In genomic region chr5:143933875-143934274, GRCm38 (mm10) we compare ENCODE assay signal across 26 mouse cellular contexts. TPM values are rescaled to one million over a fixed set of nuclear protein-coding genes. Genes with fewer than 3 reads are reported as not detected.
DNase-seq lines count a peak whose midpoint lies in the region; ATAC-seq and TF ChIP-seq lines count a peak whose summit lies in the region.
"Had no signal": no experiment of that assay in that cellular context is flagged by ENCODE, and none has a peak within 500 bp of the region (broad histone marks: within the 10 kb centered on the region; RNA-seq: fewer than 3 reads in every experiment).

No protein-coding gene starts in this region.

- peak; percentile 29; the same call in 1 of the 2 replicates for TF ChIP-seq CTCF in liver, postnatal 0 days (IDR thresholded peaks at IDR 0.05; ENCODE audit: low read depth)

- no peaks in the 10 kb centered on the region for H3K4me1 ChIP-seq in liver, postnatal 0 days (ENCODE audit: insufficient read depth)
- H3K4me1 ChIP-seq in liver, embryonic 12.5 days, result peaks cover 7% of the 10 kb centered on the region; the same call in 1 of the 2 replicates
- H3K4me1 ChIP-seq: embryonic facial prominence, embryonic 15.5 days; hindbrain, embryonic 15.5 days; limb, embryonic 12.5 days; neural tube, embryonic 12.5 days had no signal

- H3K4me3 ChIP-seq in liver, postnatal 0 days (ENCODE audit: low read depth, low read length), result no peak overlapping the region
- no peak overlapping the region for H3K4me3 ChIP-seq in liver, embryonic 12.5 days
- H3K4me3 ChIP-seq: embryonic facial prominence, embryonic 15.5 days; limb, embryonic 12.5 days; liver, embryonic 15.5 days; midbrain, embryonic 10.5 days; neural tube, embryonic 12.5 days had no signal

- H3K9me3 ChIP-seq in liver, postnatal 0 days (ENCODE audit: low read length), result no peaks in the 10 kb centered on the region
- H3K9me3 ChIP-seq in liver, embryonic 12.5 days (replicated peaks), result no peaks in the 10 kb centered on the region
- H3K9me3 ChIP-seq: embryonic facial prominence, embryonic 15.5 days; G1E; hindbrain, embryonic 15.5 days; limb, embryonic 12.5 days; liver, embryonic 15.5 days; midbrain, embryonic 10.5 days; neural tube, embryonic 12.5 days had no signal

- H3K4me2 ChIP-seq in liver, postnatal 0 days (ENCODE audit: low read depth, low read length), result no peak overlapping the region
- H3K4me2 ChIP-seq in liver, embryonic 12.5 days, result no peak overlapping the region
- H3K4me2 ChIP-seq: embryonic facial prominence, embryonic 15.5 days; limb, embryonic 12.5 days; liver, embryonic 15.5 days; neural tube, embryonic 12.5 days had no signal

- H3K36me3 ChIP-seq in liver, postnatal 0 days (replicated peaks; ENCODE audit: insufficient read depth, low read length), result peaks cover 28% of the 10 kb centered on the region
- peaks cover 37% of the 10 kb centered on the region for H3K36me3 ChIP-seq in liver, embryonic 12.5 days

- intact Hi-C loops in heart, postnatal 14 days (cut with DNase I), result loop anchor here (2.0 kb wide), 1 partner anchor 41 kb away; no protein-coding TSS in a partner anchor

- ATAC-seq in liver, postnatal 0 days, result no peak
- no peak for ATAC-seq in liver, embryonic 12.5 days

- no peak for TF ChIP-seq EP300 in liver, postnatal 0 days (IDR thresholded peaks at IDR 0.05; ENCODE audit: low read depth)

- no peak overlapping the region for H3K9ac ChIP-seq in liver, postnatal 0 days (replicated peaks)
- no peak overlapping the region for H3K9ac ChIP-seq in liver, embryonic 12.5 days
- H3K9ac ChIP-seq: embryonic facial prominence, embryonic 15.5 days; hindbrain, embryonic 15.5 days; limb, embryonic 12.5 days; liver, embryonic 15.5 days; neural tube, embryonic 12.5 days had no signal

- H3K27me3 ChIP-seq in liver, postnatal 0 days (ENCODE audit: insufficient read depth, low read length), result no peaks in the 10 kb centered on the region
- H3K27me3 ChIP-seq in liver, embryonic 12.5 days (replicated peaks), result no peaks in the 10 kb centered on the region
- H3K27me3 ChIP-seq: embryonic facial prominence, embryonic 15.5 days; hindbrain, embryonic 15.5 days; limb, embryonic 12.5 days; liver, embryonic 15.5 days; neural tube, embryonic 12.5 days had no signal

- 94% methylated on average over 1 of the region's 1 CpGs for WGBS in liver, postnatal 0 days (ENCODE audit: insufficient replicate concordance)
- 79% methylated on average over 1 of the region's 1 CpGs for WGBS in liver, embryonic 12.5 days (ENCODE audit: insufficient replicate concordance)

- H3K27ac ChIP-seq in liver, postnatal 0 days (ENCODE audit: low read depth), result no peak overlapping the region
- H3K27ac ChIP-seq in liver, embryonic 12.5 days, result no peak overlapping the region
- H3K27ac ChIP-seq: embryonic facial prominence, embryonic 15.5 days; hindbrain, embryonic 15.5 days; limb, embryonic 12.5 days; liver, embryonic 15.5 days; midbrain, embryonic 10.5 days; neural tube, embryonic 12.5 days had no signal

- peak; percentile 37 for DNase-seq in heart, adult 11 months
- DNase-seq in heart, postnatal 14 days, result no peak
- DNase-seq in liver, postnatal 0 days, result no peak
- DNase-seq in 416B (ENCODE audit: low read depth), result peak; percentile 53
- DNase-seq in ZHBTc4 (ENCODE audit: low read depth, low spot score), result peak; percentile 25
- DNase-seq in left cerebral cortex, adult 8-10 months (ENCODE audit: low spot score in 2 of 2), result no peak
- DNase-seq in spleen, postnatal 4 days (ENCODE audit: low spot score in 2 of 2), result no peak
- DNase-seq: adrenal gland, postnatal 36 days; cerebellum, adult 11-12 months; heart, postnatal 4 days; kidney, adult 11 months; kidney, postnatal 14 days; thymus, adult 2 months had no signal

RNA-seq across cellular contexts. Expression of gene Rsph10b, which starts 1.0 kb away (rescaled TPM):
- total RNA-seq in heart, postnatal 14 days (2021), result under 1 TPM; 0.34 to 0.53 TPM
- 0.19 and 0.23 TPM in 2 replicates for polyA plus RNA-seq in liver, postnatal 0 days (2015; fragmentation: Nextera tagmentation; extraction: Ambion mirVana)
- polyA plus RNA-seq in liver, embryonic 12.5 days (2016; fragmentation: Nextera tagmentation; extraction: Ambion mirVana), result 0.28 and 0.37 TPM in 2 replicates
- total RNA-seq in left cerebral cortex, adult 8-10 months (2022), result 1 to 10 TPM; 4.0 to 6.2 (median 5.0) TPM
- total RNA-seq: granulocyte monocyte progenitor cell, adult 5-6 weeks had no signal
- polyA plus RNA-seq: G1E had no signal

RNA-seq across cellular contexts. Expression of gene Gm42421, which starts 5.9 kb away (rescaled TPM):
- under 1 TPM in 1 of 2 experiments, not detected in 1; 0.50 TPM for total RNA-seq in heart, postnatal 14 days (2021)
- polyA plus RNA-seq in liver, postnatal 0 days (2015; fragmentation: Nextera tagmentation; extraction: Ambion mirVana), result 0.19 TPM in 1 of 2 replicates, not detected in the other
- 0.18 TPM in 1 of 2 replicates, not detected in the other for polyA plus RNA-seq in liver, embryonic 12.5 days (2016; fragmentation: Nextera tagmentation; extraction: Ambion mirVana)
- 1 to 10 TPM in 3 of 4 experiments, under 1 TPM in 1; 0.91 to 2.3 (median 1.6) TPM for total RNA-seq in left cerebral cortex, adult 8-10 months (2022)
- total RNA-seq: gastrocnemius, adult 18-20 months; granulocyte monocyte progenitor cell, adult 5-6 weeks; monocyte, adult 5-6 weeks had no signal
- polyA plus RNA-seq: G1E had no signal

RNA-seq across cellular contexts. Expression of gene Pms2, which starts 24.1 kb away (rescaled TPM):
- total RNA-seq in heart, postnatal 14 days (2021), result 1 to 10 TPM; 5.6 to 7.6 TPM
- 5.6 and 6.6 TPM in 2 replicates for polyA plus RNA-seq in liver, postnatal 0 days (2015; fragmentation: Nextera tagmentation; extraction: Ambion mirVana)
- 23.8 and 24.8 TPM in 2 replicates for polyA plus RNA-seq in liver, embryonic 12.5 days (2016; fragmentation: Nextera tagmentation; extraction: Ambion mirVana)
- 10 to 100 TPM; 18.2 to 22.7 (median 21.7) TPM for total RNA-seq in left cerebral cortex, adult 8-10 months (2022)

RNA-seq across cellular contexts. Expression of gene Aimp2, which starts 24.2 kb away (rescaled TPM):
- total RNA-seq in heart, postnatal 14 days (2021), result 10 to 100 TPM; 31.5 to 35.7 TPM
- polyA plus RNA-seq in liver, postnatal 0 days (2015; fragmentation: Nextera tagmentation; extraction: Ambion mirVana), result 22.2 and 25.4 TPM in 2 replicates
- polyA plus RNA-seq in liver, embryonic 12.5 days (2016; fragmentation: Nextera tagmentation; extraction: Ambion mirVana), result 82.8 and 83.1 TPM in 2 replicates
- total RNA-seq in left cerebral cortex, adult 8-10 months (2022), result 10 to 100 TPM; 27.6 to 32.1 (median 29.9) TPM

RNA-seq across cellular contexts. Expression of gene Ankrd61, which starts 36.4 kb away (rescaled TPM):
- not detected for total RNA-seq in heart, postnatal 14 days (2021)
- polyA plus RNA-seq in liver, postnatal 0 days (2015; fragmentation: Nextera tagmentation; extraction: Ambion mirVana), result 0.07 TPM in 1 of 2 replicates, not detected in the other
- 0.41 and 0.54 TPM in 2 replicates for polyA plus RNA-seq in liver, embryonic 12.5 days (2016; fragmentation: Nextera tagmentation; extraction: Ambion mirVana)
- total RNA-seq in left cerebral cortex, adult 8-10 months (2022), result under 1 TPM in 1 of 4 experiments, not detected in 3; 0.24 TPM
- total RNA-seq: adrenal gland, postnatal 36 days; gastrocnemius, adult 18-20 months; granulocyte monocyte progenitor cell, adult 5-6 weeks; layer of hippocampus, adult 8-10 months had no signal
- polyA plus RNA-seq: G1E; heart, embryonic 14.5 days; thymus, adult 2 months had no signal

Comparison
In these comparisons a context has a peak if more than half of its experiments do, and no peak if none do; other contexts are left out.
1. DNase-seq: peak in heart, adult 11 months (single experiment), 416B (single experiment) and ZHBTc4 (single experiment); none in heart, postnatal 14 days (0 of 2), liver, postnatal 0 days (single experiment), left cerebral cortex, adult 8-10 months (0 of 2) and spleen, postnatal 4 days (0 of 2).